Mouse (Mus musculus) CH12F3 (cell line): ENCODE measurements around the gene Gm10217.

Experiments
- in situ Hi-C: fragments of 300-500 bp; cut with MboI; formaldehyde crosslinking; loops from 2 replicates; pipeline ENCODE4 v1.14.3; 2020; ENCODE audit warnings: low sequenced_read_pairs

Gene Gm10217

GRCm38 (mm10) chr8:9863951-9864350 is at the start of gene Gm10217:
Gene Gm10217, plus strand, starts transcription at chr8:9864251.
- in situ Hi-C loops = no loop called here

- in situ Hi-C loops = no loop called here
Measured at GRCm38 (mm10) chr8:9824770-9825169, 39.3 kb upstream of the Gm10217 start.

DNA sequence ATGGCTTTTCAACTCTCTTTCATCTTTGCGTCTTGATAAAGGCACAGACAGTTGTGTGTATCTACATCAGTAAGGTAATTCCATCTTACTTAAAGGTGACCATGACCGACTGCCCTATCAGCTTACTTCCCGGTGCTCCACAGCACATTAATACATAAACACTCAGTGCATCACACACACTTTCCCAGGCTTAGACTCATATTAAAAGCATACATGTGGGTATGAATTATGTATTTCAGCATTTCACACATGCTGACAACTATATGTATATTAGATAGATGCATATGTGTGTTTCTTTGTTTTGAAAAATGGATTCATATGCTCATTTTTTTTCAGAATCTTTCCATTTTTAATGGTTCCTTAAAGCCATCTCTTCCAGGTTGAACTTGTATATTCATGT is 23.8 kb upstream of the Gm10217 start:
- in situ Hi-C loops = no loop called here

- in situ Hi-C loops = no loop called here
Measured at GRCm38 (mm10) chr8:9859286-9859685, 4.8 kb upstream of the Gm10217 start.

- in situ Hi-C loops = no loop called here
Measured at GRCm38 (mm10) chr8:9860539-9861203, 3.4 kb upstream of the Gm10217 start.

GRCm38 (mm10) chr8:9865150-9865549 is 1.1 kb downstream of the Gm10217 start:
- in situ Hi-C loops = no loop called here

DNA sequence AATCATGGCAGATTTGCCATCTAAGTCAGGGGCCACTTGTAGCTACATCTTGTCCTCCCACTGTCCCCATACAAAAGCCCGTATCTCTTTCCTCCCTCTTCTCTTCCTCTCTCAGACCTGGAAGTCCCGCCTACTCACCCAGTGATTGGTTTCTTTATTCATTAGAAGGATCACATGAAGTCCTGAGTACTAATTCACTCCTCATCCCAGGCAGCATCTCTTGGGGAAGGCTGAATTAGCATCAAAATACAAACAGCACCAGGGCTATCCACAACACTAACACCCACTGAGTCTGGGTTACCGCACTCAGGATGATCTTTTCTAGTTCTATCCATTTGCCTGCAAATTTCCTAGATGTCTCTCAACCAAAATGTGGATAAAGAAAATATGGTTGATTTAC is 4.0 kb downstream of the Gm10217 start:
- in situ Hi-C loops = no loop called here

DNA sequence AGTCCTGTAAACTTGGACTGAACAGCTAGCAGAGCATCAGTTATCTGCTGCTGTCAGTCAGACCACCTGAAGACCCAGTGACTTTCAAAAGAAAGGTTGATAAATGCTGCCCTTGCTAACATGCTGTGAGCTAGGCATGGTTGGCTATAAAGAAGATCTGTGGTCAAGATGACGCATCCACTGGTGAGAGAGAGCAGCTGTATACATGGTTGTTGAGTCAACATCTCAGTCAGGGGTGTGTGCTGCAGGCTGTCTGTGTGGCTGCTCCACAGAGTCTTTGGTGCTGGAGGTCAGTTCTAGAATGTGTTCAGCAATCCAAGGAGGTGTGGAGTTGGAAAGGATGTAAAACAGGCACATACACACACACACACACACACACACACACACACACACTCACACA is 12.2 kb downstream of the Gm10217 start:
- in situ Hi-C loops = no loop called here

GRCm38 (mm10) chr8:9879921-9880320 is 15.9 kb downstream of the Gm10217 start:
- in situ Hi-C loops = no loop called here

- in situ Hi-C loops = no loop called here
Measured at GRCm38 (mm10) chr8:9886714-9887113, 22.7 kb downstream of the Gm10217 start.

DNA sequence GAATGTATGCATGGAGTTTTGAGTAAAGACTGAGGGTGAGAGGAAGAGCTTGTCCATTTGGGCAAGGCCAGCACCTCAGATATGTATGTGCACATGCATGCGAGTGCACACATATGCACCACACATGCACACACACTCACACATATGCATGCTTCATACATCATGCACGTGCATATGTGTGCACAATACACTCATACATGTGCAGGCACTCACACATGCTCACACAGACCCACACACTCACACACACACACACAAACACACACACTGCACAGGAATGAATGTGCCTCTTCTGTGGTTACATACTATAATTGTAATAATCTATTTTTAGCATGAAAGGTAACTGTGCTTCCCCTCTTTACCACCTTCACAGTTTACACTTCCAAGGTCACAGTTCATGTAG is 35.1 kb downstream of the Gm10217 start:
- in situ Hi-C loops = no loop called here

GRCm38 (mm10) chr8:9899673-9900072 is 35.6 kb downstream of the Gm10217 start:
- in situ Hi-C loops = no loop called here
